Comparison of ENCODE assay signal across 16 mouse cellular contexts in genomic region chr2:80486851-80487250, GRCm38 (mm10). TPM values are rescaled to one million over a fixed set of nuclear protein-coding genes. Genes with fewer than 3 reads are reported as not detected.
A peak's percentile ranks its signal among the peaks of the same experiment; 100 is the strongest.
DNase-seq lines count a peak whose midpoint lies in the region; ATAC-seq and TF ChIP-seq lines count a peak whose summit lies in the region.
"Had no signal": no experiment of that assay in that cellular context is flagged by ENCODE, and none has a peak within 500 bp of the region (broad histone marks: within the 10 kb centered on the region; RNA-seq: fewer than 3 reads in every experiment).

No protein-coding gene starts in this region.

- no peaks in the 10 kb centered on the region for H3K27me3 ChIP-seq in heart, embryonic 10.5 days (ENCODE audit: insufficient read depth, poor library complexity, severe bottlenecking)
- no peaks in the 10 kb centered on the region for H3K27me3 ChIP-seq in heart, embryonic 16.5 days (ENCODE audit: control insufficient read depth, insufficient read depth, low read length)
- no peaks in the 10 kb centered on the region for H3K27me3 ChIP-seq in intestine, embryonic 15.5 days (replicated peaks)
- H3K27me3 ChIP-seq in midbrain, postnatal 0 days (ENCODE audit: insufficient read depth, low read length) = no peaks in the 10 kb centered on the region
- H3K27me3 ChIP-seq: limb, embryonic 12.5 days had no signal

- no peak for TF ChIP-seq CTCF in midbrain, postnatal 0 days (IDR thresholded peaks at IDR 0.05)

- WGBS in heart, embryonic 10.5 days = 35% methylated on average over 5 of the region's 5 CpGs
- 26% methylated on average over 5 of the region's 5 CpGs for WGBS in heart, embryonic 16.5 days
- WGBS in intestine, embryonic 15.5 days = 69% methylated on average over 5 of the region's 5 CpGs
- 60% methylated on average over 5 of the region's 5 CpGs for WGBS in midbrain, postnatal 0 days

- no peaks in the 10 kb centered on the region for H3K36me3 ChIP-seq in heart, embryonic 10.5 days
- no peaks in the 10 kb centered on the region for H3K36me3 ChIP-seq in heart, embryonic 16.5 days (ENCODE audit: control insufficient read depth, insufficient read depth)
- H3K36me3 ChIP-seq in intestine, embryonic 15.5 days = no peaks in the 10 kb centered on the region
- H3K36me3 ChIP-seq in midbrain, postnatal 0 days (ENCODE audit: insufficient read depth, low read length) = no peaks in the 10 kb centered on the region
- H3K36me3 ChIP-seq: hindbrain, embryonic 10.5 days; limb, embryonic 12.5 days had no signal

- ATAC-seq in heart, embryonic 16.5 days (replicated peaks; ENCODE audit: extremely low read depth, insufficient read depth, low FRiP score) = peak; percentile 49; the same call in 1 of the 2 replicates
- no peak for ATAC-seq in intestine, embryonic 15.5 days
- ATAC-seq in midbrain, postnatal 0 days (ENCODE audit: low FRiP score) = no peak
- ATAC-seq: forebrain, postnatal 0 days; liver, postnatal 0 days; midbrain, embryonic 16.5 days had no signal

- H3K4me2 ChIP-seq in heart, embryonic 16.5 days (ENCODE audit: low read depth, low read length) = peak overlapping the region; percentile 2; the same call in 1 of the 2 replicates
- H3K4me2 ChIP-seq in intestine, embryonic 15.5 days (replicated peaks) = no peak overlapping the region
- no peak overlapping the region for H3K4me2 ChIP-seq in midbrain, postnatal 0 days (ENCODE audit: low read depth, low read length, poor library complexity, severe bottlenecking)
- H3K4me2 ChIP-seq: limb, embryonic 12.5 days had no signal

- H3K9ac ChIP-seq in heart, embryonic 16.5 days (ENCODE audit: low read length) = no peak overlapping the region
- H3K9ac ChIP-seq in intestine, embryonic 15.5 days = no peak overlapping the region
- H3K9ac ChIP-seq in midbrain, postnatal 0 days (replicated peaks; ENCODE audit: low read length, poor library complexity, severe bottlenecking) = no peak overlapping the region
- H3K9ac ChIP-seq: forebrain, postnatal 0 days; limb, embryonic 12.5 days; liver, postnatal 0 days had no signal

- peaks cover 5% of the 10 kb centered on the region; the same call in 1 of the 2 replicates for H3K4me1 ChIP-seq in heart, embryonic 10.5 days
- peaks cover 8% of the 10 kb centered on the region; the same call in 1 of the 2 replicates for H3K4me1 ChIP-seq in heart, embryonic 16.5 days (ENCODE audit: control insufficient read depth, insufficient read depth, low read length)
- H3K4me1 ChIP-seq in intestine, embryonic 15.5 days (replicated peaks) = no peaks in the 10 kb centered on the region
- no peaks in the 10 kb centered on the region for H3K4me1 ChIP-seq in midbrain, postnatal 0 days (ENCODE audit: insufficient read depth, low read length)
- H3K4me1 ChIP-seq: hindbrain, embryonic 10.5 days; limb, embryonic 12.5 days had no signal

- intact Hi-C loops in heart, postnatal 14 days (cut with DNase I) = no loop called here

- H3K27ac ChIP-seq in heart, embryonic 10.5 days = 0 out of 2 replicates have a peak overlapping the region, but pooled peaks have one; percentile 32
- H3K27ac ChIP-seq in heart, embryonic 16.5 days (ENCODE audit: low read length) = no peak overlapping the region
- H3K27ac ChIP-seq in intestine, embryonic 15.5 days = no peak overlapping the region
- H3K27ac ChIP-seq in midbrain, postnatal 0 days (ENCODE audit: low read depth, low read length) = no peak overlapping the region
- H3K27ac ChIP-seq: hindbrain, embryonic 10.5 days; limb, embryonic 12.5 days had no signal

- H3K9me3 ChIP-seq in heart, embryonic 10.5 days = 0 out of 2 replicates have a peak, but pooled peaks cover 4% of the 10 kb centered on the region
- no peaks in the 10 kb centered on the region for H3K9me3 ChIP-seq in heart, embryonic 16.5 days (replicated peaks; ENCODE audit: control insufficient read depth, low read length)
- H3K9me3 ChIP-seq in intestine, embryonic 15.5 days = no peaks in the 10 kb centered on the region
- no peaks in the 10 kb centered on the region for H3K9me3 ChIP-seq in midbrain, postnatal 0 days (ENCODE audit: low read length)
- H3K9me3 ChIP-seq: hindbrain, embryonic 10.5 days; limb, embryonic 12.5 days had no signal

- H3K4me3 ChIP-seq in heart, embryonic 10.5 days = no peak overlapping the region
- no peak overlapping the region for H3K4me3 ChIP-seq in heart, embryonic 16.5 days (ENCODE audit: low read length)
- no peak overlapping the region for H3K4me3 ChIP-seq in intestine, embryonic 15.5 days (replicated peaks)
- no peak overlapping the region for H3K4me3 ChIP-seq in midbrain, postnatal 0 days (ENCODE audit: low read depth, low read length)
- H3K4me3 ChIP-seq: hindbrain, embryonic 10.5 days; limb, embryonic 12.5 days had no signal

- DNase-seq in heart, embryonic 10.5 days (ENCODE audit: low spot score) = no peak
- no peak for DNase-seq in heart, postnatal 14 days
- peak; percentile 9 for DNase-seq in Muller cell, postnatal 12 days (ENCODE audit: inconsistent ontology term)
- peak; percentile 55 for DNase-seq in adrenal gland, postnatal 25 days
- no peak for DNase-seq in thymus, postnatal 10 days (ENCODE audit: low spot score in 2 of 2)
- DNase-seq in midbrain, postnatal 0 days (ENCODE audit: low spot score) = no peak
- DNase-seq: B cell, adult 2 months; forebrain, postnatal 0 days; kidney, adult 11 months; liver, postnatal 0 days; thymus, postnatal 36 days had no signal

RNA-seq across cellular contexts. Expression of gene Frzb, which starts 39.4 kb away (rescaled TPM):
- 8.1 and 8.9 TPM in 2 replicates for polyA plus RNA-seq in heart, embryonic 10.5 days (2016; fragmentation: Nextera tagmentation; extraction: Ambion mirVana)
- 1 to 10 TPM; 5.4 to 6.0 TPM for total RNA-seq in heart, postnatal 14 days (2021)
- total RNA-seq in adrenal gland, postnatal 25 days (2021) = 175 and 335 TPM in 2 replicates
- 6.5 and 7.9 TPM in 2 replicates for polyA plus RNA-seq in heart, embryonic 16.5 days (2015; fragmentation: Nextera tagmentation; extraction: Ambion mirVana)
- 2.1 and 2.5 TPM in 2 replicates for polyA plus RNA-seq in intestine, embryonic 15.5 days (2015; fragmentation: Nextera tagmentation; extraction: Ambion mirVana)
- total RNA-seq in midbrain, postnatal 0 days (2014; rRNA removed) = 2.5 and 2.6 TPM in 2 replicates
- polyA plus RNA-seq in midbrain, postnatal 0 days (2015; fragmentation: Nextera tagmentation; extraction: Ambion mirVana) = 1.3 and 2.4 TPM in 2 replicates

Comparison
In these comparisons a context has a peak if more than half of its experiments do, and no peak if none do; other contexts are left out.
1. DNase-seq: peak in Muller cell, postnatal 12 days (single experiment) and adrenal gland, postnatal 25 days (single experiment); none in heart, embryonic 10.5 days (single experiment), heart, postnatal 14 days (0 of 2), thymus, postnatal 10 days (0 of 2) and midbrain, postnatal 0 days (single experiment).